Mouse (Mus musculus) frontal cortex, postnatal 25 days (tissue): ENCODE data around the gene Elp4.
A peak's percentile ranks its signal among the peaks of the same experiment; 100 is the strongest.

Experiments
- DNase-seq, 2 experiments: peaks; one replicate each; pipeline ENCODE4 v3.0.0; 2022; ENCODE audit warnings: low spot score in 2 of 2

Gene Elp4

GRCm38 (mm10) chr2:105682634-105683351 lies 221.6 kb downstream of the Elp4 start:
- DNase-seq, result no peak

- DNase-seq, result no peak
Observed at GRCm38 (mm10) chr2:105682011-105682501, 222.3 kb downstream of the Elp4 start.

- no peak for DNase-seq
Observed at GRCm38 (mm10) chr2:105680999-105681710, 223.2 kb downstream of the Elp4 start.

- no peak for DNase-seq
Observed at GRCm38 (mm10) chr2:105680146-105680998, 224.0 kb downstream of the Elp4 start.

GRCm38 (mm10) chr2:105679331-105679730 lies 225.0 kb downstream of the Elp4 start:
- no peak for DNase-seq

GRCm38 (mm10) chr2:105678880-105679321 lies 225.5 kb downstream of the Elp4 start:
- DNase-seq, result no peak

GRCm38 (mm10) chr2:105678306-105678705 lies 226.1 kb downstream of the Elp4 start:
- DNase-seq, result no peak

- DNase-seq, result no peak
Observed at GRCm38 (mm10) chr2:105677434-105678105, 226.8 kb downstream of the Elp4 start.

- DNase-seq, result no peak
Observed at GRCm38 (mm10) chr2:105676909-105677433, 227.4 kb downstream of the Elp4 start.

- DNase-seq, result no peak
Observed at GRCm38 (mm10) chr2:105676080-105676908, 228.1 kb downstream of the Elp4 start.

- no peak for DNase-seq
Observed at GRCm38 (mm10) chr2:105675730-105676079, 228.7 kb downstream of the Elp4 start.

- peak in 1 of 2 experiments; percentile 71 for DNase-seq
Observed at GRCm38 (mm10) chr2:105674875-105675729, 229.3 kb downstream of the Elp4 start.

GRCm38 (mm10) chr2:105674061-105674874 lies 230.1 kb downstream of the Elp4 start:
- no peak for DNase-seq

- no peak for DNase-seq
Observed at GRCm38 (mm10) chr2:105673631-105674060, 230.7 kb downstream of the Elp4 start.

- DNase-seq, result no peak
Observed at GRCm38 (mm10) chr2:105673054-105673453, 231.3 kb downstream of the Elp4 start.

- DNase-seq, result no peak
Observed at GRCm38 (mm10) chr2:105672596-105672960, 231.8 kb downstream of the Elp4 start.

GRCm38 (mm10) chr2:105671798-105672595 lies 232.4 kb downstream of the Elp4 start:
- no peak for DNase-seq
